Mouse (Mus musculus) hindlimb bud, embryonic 11.5 days (tissue): Measurements from ENCODE around the gene Ubqln4.
A peak's percentile ranks its signal among the peaks of the same experiment; 100 is the strongest.

ENCODE experiments used
- DNase-seq: peaks from one replicate; pipeline ENCODE4 v3.0.0-alpha.2; 2012; ENCODE audit warnings: low read depth, low spot score; ENCODE audit errors: extremely low spot score

The Ubqln4 gene

GRCm38 (mm10) chr3:88541622-88542401 is 11.7 kb upstream of the Ubqln4 start:
- DNase-seq, result no peak

- no peak for DNase-seq
These were observed 11.1 kb upstream of the Ubqln4 start for GRCm38 (mm10) chr3:88542486-88542885.

GRCm38 (mm10) chr3:88543174-88543573 is 10.4 kb upstream of the Ubqln4 start:
- no peak for DNase-seq

GRCm38 (mm10) chr3:88543651-88544410 is 9.7 kb upstream of the Ubqln4 start:
- no peak for DNase-seq

GRCm38 (mm10) chr3:88544514-88544913 is 9.0 kb upstream of the Ubqln4 start:
- no peak for DNase-seq

DNA sequence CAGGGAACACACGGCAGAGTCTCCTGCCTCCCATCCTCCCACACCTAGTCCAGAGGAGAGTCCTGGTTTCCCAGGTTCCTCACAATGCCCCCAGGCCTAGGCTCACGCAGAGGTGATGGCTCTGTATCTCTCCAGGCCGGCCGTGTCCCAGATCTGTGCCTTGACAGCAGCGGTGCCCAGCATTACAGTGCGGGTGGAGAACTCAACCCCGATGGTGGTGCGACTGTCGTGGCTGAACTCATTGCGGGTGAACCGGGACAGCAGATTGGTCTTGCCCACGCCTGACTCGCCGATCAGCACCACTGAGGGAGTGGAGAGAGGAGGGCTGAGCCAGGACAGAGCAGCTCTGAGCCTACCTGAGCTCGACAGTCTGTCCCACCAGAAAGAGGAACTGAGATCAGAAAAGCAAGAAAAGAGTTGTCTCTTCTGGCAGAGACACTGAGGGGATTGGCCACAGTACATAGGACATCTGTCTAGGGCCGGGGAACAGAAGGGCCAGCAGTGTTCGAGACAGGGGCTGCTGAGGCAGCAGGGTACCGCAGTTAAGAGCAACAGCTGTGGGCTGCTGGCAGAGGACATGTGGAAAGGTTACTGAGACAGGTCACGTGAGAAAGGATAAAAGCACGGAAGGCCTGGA is 8.5 kb upstream of the Ubqln4 start:
- no peak for DNase-seq

DNA sequence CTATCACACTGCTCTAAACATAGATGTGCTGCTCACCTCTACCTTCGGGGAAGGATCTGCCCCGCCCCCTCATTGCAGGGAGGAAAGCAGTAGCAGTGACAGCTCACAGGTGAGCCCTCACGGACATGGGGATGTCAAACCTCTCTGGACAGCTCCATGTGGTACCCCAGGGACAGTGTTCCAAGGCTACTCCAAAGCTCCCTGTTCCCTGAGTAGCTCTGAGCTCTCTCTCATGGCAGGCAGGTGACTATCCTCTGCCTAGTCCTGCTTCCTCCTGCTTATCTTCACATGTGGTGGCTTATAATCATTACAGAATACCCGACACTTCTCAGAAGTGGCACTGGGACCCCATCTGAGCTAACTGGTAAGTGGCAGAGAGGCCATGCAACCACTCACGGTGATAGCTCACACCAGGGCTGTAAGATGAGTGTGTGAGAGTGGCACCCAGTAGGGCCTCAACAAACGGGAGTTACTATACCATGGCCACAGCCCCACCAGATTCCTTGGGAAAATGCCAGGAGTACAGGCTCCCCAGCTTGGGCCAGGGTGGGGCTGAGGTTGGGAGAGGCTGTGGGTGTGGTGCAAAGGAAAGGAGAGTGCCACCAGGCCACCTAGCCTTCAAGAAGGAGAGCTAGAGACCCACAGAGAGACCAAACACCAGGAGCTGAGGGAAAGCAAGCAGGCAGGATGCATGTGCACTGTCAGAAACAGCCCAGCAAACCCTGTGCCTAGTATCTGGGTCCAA is 6.7 kb upstream of the Ubqln4 start:
- no peak for DNase-seq

DNA sequence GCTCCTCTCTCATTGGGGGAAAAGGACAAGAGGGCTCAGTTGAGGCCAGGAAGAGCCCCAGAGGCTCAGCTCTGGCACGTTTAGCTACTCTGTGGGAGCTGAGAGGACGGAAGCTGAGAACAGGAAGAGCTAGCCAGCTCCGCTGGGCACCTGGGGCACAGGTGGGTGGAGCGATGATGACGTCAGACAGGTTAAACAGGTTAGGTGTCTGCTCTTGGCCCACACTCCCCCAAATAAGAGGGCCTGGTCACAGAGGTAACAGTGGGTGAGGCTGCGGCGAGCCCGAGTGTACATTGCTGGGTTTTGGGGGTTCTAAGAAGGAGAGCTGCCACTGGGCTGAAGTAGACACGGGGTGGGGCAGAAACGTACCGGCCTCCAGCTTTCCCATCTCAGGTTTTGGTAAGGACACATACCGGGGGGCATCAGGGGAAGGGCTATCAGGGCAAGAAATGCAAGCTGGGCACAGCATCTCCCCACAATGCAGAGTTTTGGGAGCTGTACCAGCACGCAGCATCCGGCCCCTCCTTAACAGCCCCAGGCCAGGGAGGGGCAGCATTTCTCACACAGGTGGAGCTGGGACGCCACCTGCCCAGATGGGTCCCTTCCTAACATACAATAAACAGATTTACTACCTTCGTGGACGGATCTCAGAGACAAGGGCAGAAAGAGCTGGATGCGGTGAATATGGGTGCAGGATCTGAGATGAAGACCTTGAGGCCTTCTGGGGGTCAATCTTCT is 5.2 kb upstream of the Ubqln4 start, which contains the start of gene Rab25:
Rab25 (minus strand) TSS at position 121 of the 738 bp plus-strand sequence.
- DNase-seq, result no peak

- DNase-seq, result no peak
These were observed 2.0 kb upstream of the Ubqln4 start for GRCm38 (mm10) chr3:88551586-88551985.

DNA sequence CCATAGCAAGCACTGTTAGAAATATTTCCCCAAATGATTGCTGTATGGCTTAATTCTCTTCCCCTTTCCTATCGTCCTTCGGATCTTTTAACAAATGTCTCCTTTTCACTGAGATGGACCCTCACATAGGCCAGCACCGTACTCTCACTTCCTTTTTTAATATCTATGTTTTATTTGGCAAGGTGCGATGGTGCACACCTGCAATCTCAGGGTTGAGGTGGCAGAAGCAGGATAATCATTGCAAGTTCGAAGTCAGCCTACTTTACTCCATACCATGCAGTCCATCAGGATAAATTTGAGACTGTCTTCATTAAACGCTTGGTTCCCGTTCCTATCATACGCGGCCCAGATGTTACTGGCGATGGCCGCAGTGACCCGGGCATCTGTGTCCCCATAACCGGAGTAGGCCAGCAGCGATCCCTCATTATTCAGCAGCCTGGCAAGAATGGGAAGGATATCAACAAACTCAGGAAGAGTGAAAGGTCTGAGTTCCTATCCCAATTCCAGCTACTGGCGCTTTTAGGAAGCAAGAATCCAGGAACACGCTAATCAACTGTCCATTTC is 1.4 kb upstream of the Ubqln4 start:
- DNase-seq, result no peak

- DNase-seq, result peak; percentile 97
These were observed 658 bp upstream of the Ubqln4 start, which contains the start of gene Lamtor2 for GRCm38 (mm10) chr3:88552676-88553524. Gene Lamtor2, minus strand, starts transcription at chr3:88553074.

DNA sequence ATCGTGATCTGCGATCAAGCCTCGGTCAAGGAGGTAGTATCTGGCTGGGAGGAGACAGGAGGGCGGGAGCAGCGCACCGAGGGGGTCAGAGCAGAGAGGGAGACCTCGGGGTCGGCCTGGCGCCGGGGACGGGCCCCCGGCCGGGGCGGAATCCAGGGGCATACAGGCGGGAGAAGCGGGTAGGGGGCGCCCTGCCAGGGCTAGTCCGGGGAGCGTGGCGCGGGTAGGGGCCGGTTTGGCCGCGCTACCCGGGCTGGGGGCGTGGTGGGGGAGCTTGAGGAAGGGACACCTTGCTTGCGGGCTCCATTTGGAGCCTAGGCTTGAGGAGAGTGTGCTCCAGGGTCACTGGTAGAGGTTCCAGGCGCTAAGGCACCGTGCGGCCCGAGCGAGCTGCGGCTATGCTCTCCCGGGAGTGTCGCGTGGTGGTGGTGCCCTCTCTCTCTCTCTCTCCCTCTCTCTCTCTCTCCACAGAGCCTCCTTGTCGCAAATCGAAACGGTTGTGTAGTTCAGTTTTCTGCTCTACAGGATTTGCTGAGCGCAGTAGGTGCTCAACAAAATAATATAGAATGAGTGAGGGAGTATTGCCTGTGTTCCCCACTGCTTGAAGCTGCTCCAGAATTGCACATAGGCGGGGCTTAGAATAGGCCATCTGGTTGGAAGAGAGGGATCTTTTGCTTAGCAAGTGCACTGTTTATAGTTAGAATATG is 475 bp downstream of the Ubqln4 start:
- DNase-seq, result no peak

GRCm38 (mm10) chr3:88555069-88555605 is 1.6 kb downstream of the Ubqln4 start:
- no peak for DNase-seq

DNA sequence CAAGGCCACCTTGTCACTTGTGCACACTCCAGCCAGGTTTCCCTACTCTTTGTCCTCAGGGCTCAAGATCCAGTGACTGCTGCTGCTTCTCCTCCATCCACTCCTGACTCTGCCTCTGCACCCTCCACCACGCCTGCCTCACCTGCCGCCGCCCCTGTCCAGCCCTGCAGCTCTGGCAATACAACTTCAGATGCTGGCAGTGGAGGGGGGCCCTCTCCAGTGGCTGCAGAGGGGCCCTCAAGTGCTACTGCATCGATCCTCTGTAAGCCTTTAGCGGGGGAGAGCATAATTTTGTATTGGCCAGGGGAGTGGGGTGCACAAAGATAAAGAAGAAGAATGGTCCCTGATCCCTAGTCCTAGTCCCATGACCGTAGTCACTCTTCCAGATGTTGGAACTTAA is 2.2 kb downstream of the Ubqln4 start:
- DNase-seq, result no peak

DNA sequence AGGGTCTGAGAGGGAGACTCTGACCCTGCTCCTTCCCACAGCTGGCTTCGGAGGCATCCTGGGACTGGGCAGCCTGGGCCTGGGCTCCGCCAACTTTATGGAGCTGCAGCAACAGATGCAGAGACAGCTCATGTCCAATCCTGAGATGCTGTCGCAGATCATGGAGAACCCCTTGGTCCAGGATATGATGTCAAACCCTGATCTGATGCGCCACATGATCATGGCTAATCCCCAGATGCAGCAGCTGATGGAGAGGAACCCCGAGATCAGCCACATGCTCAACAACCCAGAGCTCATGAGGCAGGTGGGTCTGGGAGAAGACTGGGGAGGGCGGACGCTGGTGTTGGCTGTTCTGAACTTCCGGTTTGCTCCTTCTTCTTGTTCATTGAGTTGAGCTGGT is 3.1 kb downstream of the Ubqln4 start:
- DNase-seq, result no peak

DNA sequence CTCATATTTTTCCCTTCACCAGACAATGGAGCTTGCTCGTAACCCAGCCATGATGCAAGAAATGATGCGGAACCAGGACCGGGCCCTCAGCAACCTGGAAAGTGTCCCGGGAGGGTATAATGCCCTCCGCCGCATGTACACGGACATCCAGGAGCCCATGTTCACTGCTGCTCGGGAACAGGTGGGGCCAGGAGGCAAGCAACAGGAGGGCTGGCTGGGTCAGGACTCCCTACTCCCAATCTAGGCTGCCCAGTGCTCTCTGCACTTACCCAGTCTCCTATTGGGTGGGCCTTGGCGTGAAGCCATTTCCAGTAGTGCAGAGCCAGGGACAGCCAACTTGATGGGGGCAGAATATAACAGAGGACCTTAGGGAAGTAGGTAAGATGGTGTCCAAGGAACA is 6.0 kb downstream of the Ubqln4 start:
- DNase-seq, result no peak

- no peak for DNase-seq
These were observed 8.4 kb downstream of the Ubqln4 start for GRCm38 (mm10) chr3:88561989-88562388.

GRCm38 (mm10) chr3:88563442-88563841 is 9.9 kb downstream of the Ubqln4 start:
- no peak for DNase-seq
